Mouse (Mus musculus) liver, embryonic 14.5 days (tissue): ENCODE data around the gene Wdr24. TPM values are rescaled to one million over a fixed set of nuclear protein-coding genes. Genes with fewer than 3 reads are reported as not detected.
A peak's percentile ranks its signal among the peaks of the same experiment; 100 is the strongest.

Experiments used
- ATAC-seq: fragments of 200-750 bp; cut with Nextera tagmentation; 2 replicates; pipeline ENCODE4 v1.8.0; 2017; ENCODE audit warnings: moderate number of reproducible peaks, mild to moderate bottlenecking, moderate library complexity; ENCODE audit not compliant: insufficient read depth
- DNase-seq, 3 experiments: peaks; one replicate each; pipeline ENCODE4 v3.0.0-alpha.2; 2012 to 2013; ENCODE audit warnings: low read depth in 3 of 3, low spot score in 3 of 3
- H3K27ac ChIP-seq: fragments of 300-500 bp; sonication (generic); 2 replicates; pipeline ENCODE4 v1.5.1; 2014; ENCODE audit warnings: moderate library complexity, mild to moderate bottlenecking, control low read depth, inconsistent platforms
- H3K27me3 ChIP-seq: fragments of 300-500 bp; sonication (generic); 2 replicates; pipeline ENCODE4 v1.6.1; 2014; ENCODE audit warnings: mild to moderate bottlenecking, low read length, moderate library complexity; ENCODE audit not compliant: control insufficient read depth, insufficient read depth
- H3K36me3 ChIP-seq: fragments of 300-500 bp; sonication (generic); replicated peaks from 2 replicates; pipeline ENCODE4 v1.6.1; 2014; ENCODE audit warnings: low read depth; ENCODE audit not compliant: control insufficient read depth, insufficient read depth
- H3K4me1 ChIP-seq, 2 experiments: fragments of 200-500 bp in 1 of 2; fragments of 300-500 bp in 1 of 2; sonication (generic) in 1 of 2; replicated peaks; 2 replicates each; pipeline ENCODE4 v1.6.1; 2012 to 2014; ENCODE audit warnings: antibody characterized with exemption in 1 of 2, inconsistent platforms in 1 of 2, low read length in 1 of 2; ENCODE audit not compliant: control insufficient read depth in 2 of 2, insufficient read depth in 2 of 2
- H3K4me2 ChIP-seq: fragments of 300-500 bp; sonication (generic); 2 replicates; pipeline ENCODE4 v1.6.1; 2014; ENCODE audit warnings: low read depth, mild to moderate bottlenecking, control low read depth, moderate library complexity
- H3K4me3 ChIP-seq, 2 experiments: fragments of 200-500 bp in 1 of 2; fragments of 300-500 bp in 1 of 2; sonication (generic) in 1 of 2; 2 replicates each; pipeline ENCODE4 v1.5.1; 2012 to 2014; ENCODE audit warnings: low read depth in 2 of 2, low read length in 2 of 2, mild to moderate bottlenecking in 2 of 2, control low read depth in 1 of 2, inconsistent platforms in 1 of 2, moderate library complexity in 1 of 2; ENCODE audit not compliant: insufficient read depth in 1 of 2
- H3K9ac ChIP-seq: fragments of 300-500 bp; sonication (generic); replicated peaks from 2 replicates; pipeline ENCODE4 v1.6.1; 2014; ENCODE audit warnings: mild to moderate bottlenecking, control low read depth, moderate library complexity
- H3K9me3 ChIP-seq: fragments of 300-500 bp; sonication (generic); 2 replicates; pipeline ENCODE4 v1.6.1; 2016; ENCODE audit warnings: low read length, mixed read lengths; ENCODE audit not compliant: control insufficient read depth
- CTCF ChIP-seq: IDR thresholded peaks from 2 replicates; pipeline ENCODE4 v1.5.1; 2016; ENCODE audit warnings: antibody characterized with exemption, low read depth, control low read depth
- EP300 ChIP-seq: IDR thresholded peaks from 2 replicates; pipeline ENCODE4 v1.6.1; 2016; ENCODE audit warnings: antibody characterized with exemption, low read depth
- WGBS: fragments of 180-500 bp; shearing (Covaris S2); extraction: QIAGEN DNeasy Blood & Tissue Kit; methylation state at CpG from one replicate; pipeline ENCODE4 v1.1.7; 2014; ENCODE audit not compliant: insufficient replicate concordance; 5-methylcytosine and 5-hydroxymethylcytosine counted together
- polyA plus RNA-seq, 2 experiments: library from polyadenylated mRNA; depleted of rRNA in 1 of 2; stranded (reverse) in 1 of 2; unstranded in 1 of 2; fragments of >200 nt; fragmentation: Nextera tagmentation in 1 of 2; extraction: Ambion mirVana in 1 of 2; gene quantifications; 2 replicates each; pipeline versions ENCODE4 v1.2.1 to v1.2.3; 2012 to 2014

Gene Wdr24
- polyA plus RNA-seq, 2 experiments: 9.2 to 14.3 TPM

DNA sequence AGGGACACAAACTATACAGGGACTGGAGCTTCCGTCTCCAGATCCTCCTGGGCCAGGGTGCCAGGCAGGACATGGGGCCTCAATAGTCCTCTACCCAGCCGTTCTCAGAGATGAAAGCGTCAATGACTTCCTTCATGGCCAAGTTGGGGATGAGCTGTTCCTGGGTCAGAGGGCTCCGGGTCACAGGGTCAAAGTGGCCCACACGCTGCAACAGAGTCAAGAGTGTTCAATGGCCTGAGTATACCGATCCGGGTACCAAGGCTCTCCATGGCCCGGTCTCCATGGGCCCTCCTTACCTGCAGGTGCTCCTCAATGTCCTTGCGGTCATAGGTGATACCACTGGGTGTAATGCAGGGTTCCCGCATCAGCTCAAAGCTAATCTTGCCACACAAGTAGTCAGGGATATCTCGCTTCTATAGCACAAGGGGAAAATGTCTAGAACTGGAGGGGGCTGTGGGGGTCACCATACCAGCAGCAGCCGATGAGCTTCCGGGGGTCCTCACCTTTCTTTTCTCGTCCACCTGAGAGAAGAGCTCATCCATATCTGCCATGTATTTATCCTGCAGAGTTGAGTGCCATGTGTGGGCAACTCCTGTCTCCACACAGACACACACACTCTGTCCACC is 7.5 kb downstream of the Wdr24 start:
- peak overlapping the region in 1 of 2 experiments; percentile 74; a peak in 1 of 4 replicates for H3K4me3 ChIP-seq
- H3K4me1 ChIP-seq: peaks cover 8 to 16% of the 10 kb centered on the region in 2 experiments
- H3K27me3 ChIP-seq: no peaks in the 10 kb centered on the region
- H3K27ac ChIP-seq: no peak overlapping the region
- no peaks in the 10 kb centered on the region for H3K9me3 ChIP-seq
- peaks cover 13% of the 10 kb centered on the region for H3K36me3 ChIP-seq
- 80% methylated on average over 14 of the region's 14 CpGs for WGBS
- H3K9ac ChIP-seq: no peak overlapping the region
- peak overlapping the region; percentile 83 for H3K4me2 ChIP-seq
- ATAC-seq: no peak
- no peak for DNase-seq
- TF ChIP-seq EP300 (no peak), CTCF (no peak)

DNA sequence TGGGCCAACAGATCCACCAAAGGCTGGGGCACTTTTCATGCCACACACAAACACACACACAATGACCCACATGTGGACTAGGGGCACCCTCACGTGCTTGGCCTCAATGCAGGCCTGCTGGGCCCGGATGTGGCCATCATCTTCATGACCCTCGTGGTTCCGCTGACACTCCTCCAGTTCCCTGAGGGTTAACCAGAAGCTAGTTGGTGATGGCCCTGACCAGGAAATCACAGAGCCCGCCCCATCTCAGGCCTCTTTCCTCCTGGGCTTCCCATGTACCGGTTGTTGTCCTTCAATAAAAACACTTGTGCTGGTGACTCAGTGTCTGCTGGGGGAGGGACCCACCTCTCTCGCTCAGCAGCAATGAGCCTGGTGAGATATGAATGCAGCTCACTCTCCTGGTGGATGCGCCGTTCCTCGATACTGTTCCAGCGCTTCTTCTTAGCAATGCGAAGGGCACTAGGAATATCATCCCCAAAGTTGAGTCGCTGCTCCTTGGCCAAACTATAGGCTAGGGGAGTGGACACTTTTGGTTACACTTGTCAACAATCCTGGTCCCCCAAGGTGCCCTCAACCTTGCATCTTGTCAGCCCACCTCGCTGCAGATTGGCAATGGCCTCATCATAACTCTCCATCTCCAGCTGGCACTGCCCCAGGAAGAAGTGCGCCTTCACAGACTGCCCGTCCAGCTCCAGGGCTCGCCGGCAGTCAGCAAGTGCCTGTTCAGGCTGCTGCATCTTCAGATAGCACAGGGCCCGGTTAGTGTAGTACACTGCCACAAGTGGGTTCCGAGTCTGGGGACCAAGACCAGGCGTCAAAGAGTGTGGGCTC is 8.2 kb downstream of the Wdr24 start:
- Histone ChIP-seq H3K9me3 (no peaks in the 10 kb centered on the region), H3K36me3 (peaks cover 11% of the 10 kb centered on the region), H3K4me3 (peak overlapping the region; percentile 70 to 74), H3K9ac (peak overlapping the region; percentile 63), H3K4me2 (peak overlapping the region; percentile 83), H3K4me1 (peaks cover 10 to 16% of the 10 kb centered on the region in 2 experiments), H3K27me3 (no peaks in the 10 kb centered on the region), H3K27ac (peak overlapping the region; percentile 38)
- DNase-seq: no peak
- no peak for TF ChIP-seq EP300
- TF ChIP-seq CTCF: no peak
- ATAC-seq: no peak
- 43% methylated on average over 21 of the region's 21 CpGs for WGBS

DNA sequence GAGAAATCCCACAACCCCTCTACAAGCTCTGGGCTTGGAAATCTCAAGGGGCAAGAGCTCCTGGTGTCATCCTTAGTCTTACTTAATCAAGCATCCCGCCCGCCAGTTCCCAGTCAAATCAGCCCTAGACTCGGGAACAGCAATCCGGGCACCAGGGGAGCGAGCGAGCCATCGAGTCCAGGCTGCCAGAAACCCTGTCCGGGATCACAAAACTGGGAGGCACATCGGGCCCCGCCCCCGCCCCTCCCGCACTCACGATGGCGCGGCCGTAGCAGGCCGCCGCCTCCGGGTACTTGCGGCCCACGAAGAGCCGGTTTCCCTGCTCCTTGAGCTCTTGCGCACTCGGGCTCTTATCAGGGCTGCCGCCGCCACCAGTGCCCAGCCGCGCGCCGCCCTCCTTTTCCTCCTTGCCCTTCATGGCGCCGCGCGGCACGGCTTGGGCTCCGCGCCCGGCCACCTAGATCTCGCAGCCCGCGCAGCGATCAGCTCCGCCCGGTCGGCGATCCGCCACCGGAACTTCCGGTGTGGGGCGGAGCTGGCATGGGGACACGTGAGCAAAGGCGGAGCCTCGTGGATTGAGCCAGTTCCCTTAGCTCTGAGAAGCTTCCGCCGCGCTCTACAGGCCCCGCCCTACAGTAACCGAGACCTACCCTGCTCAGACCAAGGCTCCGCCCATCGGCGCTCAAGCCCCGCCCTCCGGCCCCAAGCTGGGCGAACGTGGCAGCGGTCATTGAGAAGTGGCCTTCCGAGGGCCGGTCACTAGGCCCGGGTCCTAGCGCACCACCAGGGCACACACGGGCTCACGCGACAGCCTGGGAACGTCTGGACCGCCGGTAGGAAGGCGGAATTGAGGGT is 9.2 kb downstream of the Wdr24 start:
- ATAC-seq: peak; percentile 90
- Histone ChIP-seq H3K4me1 (peaks cover 11 to 20% of the 10 kb centered on the region in 2 experiments), H3K4me3 (peak overlapping the region; percentile 70 to 74), H3K27me3 (no peaks in the 10 kb centered on the region), H3K27ac (peak overlapping the region; percentile 72), H3K9me3 (no peaks in the 10 kb centered on the region), H3K4me2 (peak overlapping the region; percentile 83), H3K9ac (peak overlapping the region; percentile 66), H3K36me3 (peaks cover 11% of the 10 kb centered on the region)
- under 1% methylated on average over 77 of the region's 77 CpGs for WGBS
- peak; percentile 98 to 99 (median 99) for DNase-seq
- no peak for TF ChIP-seq EP300
- TF ChIP-seq CTCF: peak; percentile 17; the same call in 1 of the 2 replicates

DNA sequence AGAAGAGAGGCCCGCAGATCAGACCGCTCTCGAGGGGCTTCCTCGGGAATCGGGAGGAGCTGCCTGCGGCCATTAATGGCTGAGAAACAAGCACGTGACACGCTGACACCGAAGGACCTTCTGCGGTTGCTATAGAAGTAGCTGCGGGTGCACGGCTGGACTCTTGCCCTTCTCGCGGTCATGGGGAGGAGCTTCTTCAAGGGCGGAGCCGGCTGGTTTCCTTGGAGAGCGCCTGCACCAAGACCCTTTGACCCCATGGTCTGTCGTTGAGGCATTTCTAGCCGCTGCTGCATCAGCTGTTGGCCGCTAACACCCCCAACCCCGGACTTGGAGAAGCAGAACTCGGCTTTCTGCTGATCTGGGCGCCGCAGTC is 9.8 kb downstream of the Wdr24 start, which contains the start of gene Stub1:
Gene Stub1 (minus strand): TSS at position 114 of the 373 bp plus-strand sequence.
- TF ChIP-seq CTCF: no peak
- TF ChIP-seq EP300: no peak
- no peaks in the 10 kb centered on the region for H3K9me3 ChIP-seq
- H3K36me3 ChIP-seq: peaks cover 11% of the 10 kb centered on the region
- peak within 1 kb of the TSS; percentile 72 for H3K27ac ChIP-seq
- peak within 1 kb of the TSS; percentile 66 for H3K9ac ChIP-seq
- peaks cover 11 to 19% of the 10 kb centered on the region in 2 experiments for H3K4me1 ChIP-seq
- H3K4me2 ChIP-seq: peak within 1 kb of the TSS; percentile 83
- WGBS: under 1% methylated on average over 24 of the region's 24 CpGs
- H3K4me3 ChIP-seq: peak within 1 kb of the TSS; percentile 70 to 74
- peak; percentile 67 to 73 (median 69) for DNase-seq
- peak; percentile 66 for ATAC-seq
- H3K27me3 ChIP-seq: no peaks in the 10 kb centered on the region
